Mouse (Mus musculus) forebrain, embryonic 16.5 days (tissue): ENCODE results near the gene Ubac2. TPM values are rescaled to one million over a fixed set of nuclear protein-coding genes. Genes with fewer than 3 reads are reported as not detected.
A peak's percentile ranks its signal among the peaks of the same experiment; 100 is the strongest.
"Not testable (repeated sequence)": the region's sequence is repeated elsewhere in the genome, so short reads cannot be mapped to it uniquely, and the experiment has no call there.

Experiments
- ATAC-seq: fragments of 200-750 bp; cut with Nextera tagmentation; 2 replicates; pipeline ENCODE4 v1.8.0; 2017; ENCODE audit warnings: mild to moderate bottlenecking, moderate library complexity
- H3K27ac ChIP-seq: fragments of 300-500 bp; sonication (generic); 2 replicates; pipeline ENCODE4 v1.5.1; 2014; ENCODE audit warnings: low read length, control low read depth
- H3K27me3 ChIP-seq: fragments of 300-500 bp; sonication (generic); replicated peaks from 2 replicates; pipeline ENCODE4 v1.6.1; 2014; ENCODE audit warnings: low read length; ENCODE audit not compliant: control insufficient read depth, insufficient read depth
- H3K36me3 ChIP-seq: fragments of 300-500 bp; sonication (generic); 2 replicates; pipeline ENCODE4 v1.6.1; 2014; ENCODE audit not compliant: control insufficient read depth, insufficient read depth
- H3K4me1 ChIP-seq: fragments of 300-500 bp; sonication (generic); replicated peaks from 2 replicates; pipeline ENCODE4 v1.6.1; 2014; ENCODE audit warnings: low read length; ENCODE audit not compliant: control insufficient read depth, insufficient read depth
- H3K4me2 ChIP-seq: fragments of 300-500 bp; sonication (generic); 2 replicates; pipeline ENCODE4 v1.6.1; 2014; ENCODE audit warnings: mild to moderate bottlenecking, low read length, control low read depth
- H3K4me3 ChIP-seq: fragments of 300-500 bp; sonication (generic); replicated peaks from 2 replicates; pipeline ENCODE4 v1.5.1; 2014; ENCODE audit warnings: mild to moderate bottlenecking, low read length, control low read depth
- H3K9ac ChIP-seq: fragments of 300-500 bp; sonication (generic); replicated peaks from 2 replicates; pipeline ENCODE4 v1.6.1; 2014; ENCODE audit warnings: low read depth, low read length, control low read depth
- H3K9me3 ChIP-seq: fragments of 300-500 bp; sonication (generic); 2 replicates; pipeline ENCODE4 v1.6.1; 2016; ENCODE audit warnings: low read length; ENCODE audit not compliant: control insufficient read depth
- WGBS: fragments of 180-500 bp; shearing (Covaris S2); extraction: QIAGEN DNeasy Blood & Tissue Kit; methylation state at CpG from one replicate; pipeline ENCODE4 v1.1.7; 2014; 5-methylcytosine and 5-hydroxymethylcytosine counted together
- polyA plus RNA-seq: library from polyadenylated mRNA; unstranded; fragments of >200 nt; fragmentation: Nextera tagmentation; extraction: Ambion mirVana; gene quantifications from 2 replicates; pipeline ENCODE4 v1.2.1, GENCODE M21; 2015

Ubac2 gene
- polyA plus RNA-seq, result 51.0 and 54.4 TPM in 2 replicates

GRCm38 (mm10) chr14:121878176-121878858 is at the start of gene Ubac2:
Ubac2 (plus strand) TSS chr14:121878620.
- H3K9me3 ChIP-seq, result no peaks in the 10 kb centered on the region
- peak within 1 kb of the TSS; percentile 96 for H3K9ac ChIP-seq
- H3K4me2 ChIP-seq, result peak within 1 kb of the TSS; percentile 98
- ATAC-seq, result peak; percentile 99
- under 1% methylated on average over 58 of the region's 61 CpGs for WGBS
- H3K4me1 ChIP-seq, result peaks cover 20% of the 10 kb centered on the region
- H3K4me3 ChIP-seq, result peak within 1 kb of the TSS; percentile 84
- H3K36me3 ChIP-seq, result no peaks in the 10 kb centered on the region
- peak within 1 kb of the TSS; percentile 91 for H3K27ac ChIP-seq
- no peaks in the 10 kb centered on the region for H3K27me3 ChIP-seq

GRCm38 (mm10) chr14:121829816-121830442 is 48.5 kb upstream of the Ubac2 start:
- whole genome bisulfite sequencing, result 93% methylated on average over 4 of the region's 4 CpGs
- Histone ChIP-seq H3K4me2 (no peak overlapping the region), H3K27ac (no peak overlapping the region), H3K27me3 (no peaks in the 10 kb centered on the region), H3K4me1 (no peaks in the 10 kb centered on the region), H3K9ac (no peak overlapping the region), H3K4me3 (no peak overlapping the region), H3K36me3 (no peaks in the 10 kb centered on the region), H3K9me3 (no peaks in the 10 kb centered on the region)
- no peak for ATAC-seq

GRCm38 (mm10) chr14:121833001-121833520 is 45.4 kb upstream of the Ubac2 start:
- ATAC-seq, result no peak
- H3K4me3 ChIP-seq, result no peak overlapping the region
- H3K9ac ChIP-seq, result no peak overlapping the region
- no peaks in the 10 kb centered on the region for H3K27me3 ChIP-seq
- no peak overlapping the region for H3K4me2 ChIP-seq
- H3K36me3 ChIP-seq, result no peaks in the 10 kb centered on the region
- H3K4me1 ChIP-seq, result no peaks in the 10 kb centered on the region
- H3K27ac ChIP-seq, result no peak overlapping the region
- 84% methylated on average over 2 of the region's 2 CpGs for WGBS
- 0 out of 2 replicates have a peak, but pooled peaks cover 2% of the 10 kb centered on the region for H3K9me3 ChIP-seq

GRCm38 (mm10) chr14:121838161-121838560 is 40.3 kb upstream of the Ubac2 start:
- Histone ChIP-seq H3K9me3 (peaks cover 8% of the 10 kb centered on the region), H3K4me2 (no peak overlapping the region), H3K27me3 (no peaks in the 10 kb centered on the region), H3K4me3 (no peak overlapping the region), H3K4me1 (no peaks in the 10 kb centered on the region), H3K27ac (no peak overlapping the region), H3K36me3 (no peaks in the 10 kb centered on the region), H3K9ac (no peak overlapping the region)
- ATAC-seq, result no peak
- WGBS, result 81% methylated on average over 4 of the region's 4 CpGs

- H3K4me2 ChIP-seq, result no peak overlapping the region
- H3K9me3 ChIP-seq, result peaks cover 6% of the 10 kb centered on the region
- no peaks in the 10 kb centered on the region for H3K27me3 ChIP-seq
- no peaks in the 10 kb centered on the region for H3K4me1 ChIP-seq
- 88% methylated on average over 8 of the region's 8 CpGs for WGBS
- H3K27ac ChIP-seq, result no peak overlapping the region
- no peak overlapping the region for H3K9ac ChIP-seq
- no peaks in the 10 kb centered on the region for H3K36me3 ChIP-seq
- no peak overlapping the region for H3K4me3 ChIP-seq
- ATAC-seq, result no peak
These were observed 38.2 kb upstream of the Ubac2 start for GRCm38 (mm10) chr14:121840217-121840616.

GRCm38 (mm10) chr14:121844486-121844885 is 33.9 kb upstream of the Ubac2 start:
- ATAC-seq, result no peak
- 63% methylated on average over 8 of the region's 8 CpGs for WGBS
- H3K4me2 ChIP-seq, result no peak overlapping the region
- no peak overlapping the region for H3K27ac ChIP-seq
- H3K36me3 ChIP-seq, result no peaks in the 10 kb centered on the region
- H3K9me3 ChIP-seq, result no peaks in the 10 kb centered on the region
- no peaks in the 10 kb centered on the region for H3K27me3 ChIP-seq
- no peak overlapping the region for H3K4me3 ChIP-seq
- no peak overlapping the region for H3K9ac ChIP-seq
- H3K4me1 ChIP-seq, result no peaks in the 10 kb centered on the region

- H3K9ac ChIP-seq, result no peak overlapping the region
- ATAC-seq, result no peak
- WGBS, result 100% methylated on average over 1 of the region's 1 CpGs
- H3K4me3 ChIP-seq, result no peak overlapping the region
- H3K9me3 ChIP-seq, result no peaks in the 10 kb centered on the region
- H3K4me2 ChIP-seq, result no peak overlapping the region
- H3K27me3 ChIP-seq, result no peaks in the 10 kb centered on the region
- no peak overlapping the region for H3K27ac ChIP-seq
- H3K36me3 ChIP-seq, result no peaks in the 10 kb centered on the region
- H3K4me1 ChIP-seq, result no peaks in the 10 kb centered on the region
These were observed 27.2 kb upstream of the Ubac2 start for GRCm38 (mm10) chr14:121851231-121851630.

- ATAC-seq, result peak; percentile 47; the same call in 1 of the 2 replicates
- no peaks in the 10 kb centered on the region for H3K9me3 ChIP-seq
- H3K4me3 ChIP-seq, result no peak overlapping the region
- H3K36me3 ChIP-seq, result no peaks in the 10 kb centered on the region
- no peaks in the 10 kb centered on the region for H3K27me3 ChIP-seq
- H3K4me2 ChIP-seq, result no peak overlapping the region
- no peaks in the 10 kb centered on the region for H3K4me1 ChIP-seq
- H3K9ac ChIP-seq, result no peak overlapping the region
- no peak overlapping the region for H3K27ac ChIP-seq
- WGBS, result 84% methylated on average over 8 of the region's 8 CpGs
These were observed 25.9 kb upstream of the Ubac2 start for GRCm38 (mm10) chr14:121852531-121852930.

- H3K4me3 ChIP-seq, result not testable (repeated sequence)
- WGBS, result 10% methylated on average over 2 of the region's 2 CpGs
- ATAC-seq, result 0 out of 2 replicates have a peak, but pooled peaks have one; percentile 58
These were observed 13.3 kb upstream of the Ubac2 start for GRCm38 (mm10) chr14:121865162-121865561.

More at GRCm38 (mm10) chr14:121865162-121865561, 13.3 kb upstream of the Ubac2 start:
- not testable (repeated sequence) for H3K9ac ChIP-seq, H3K4me1 ChIP-seq, H3K27ac ChIP-seq, H3K4me2 ChIP-seq, H3K9me3 ChIP-seq, H3K36me3 ChIP-seq, H3K27me3 ChIP-seq
